Mouse (Mus musculus): ENCODE measurements around the gene Habp2. TPM values are rescaled to one million over a fixed set of nuclear protein-coding genes. Genes with fewer than 3 reads are reported as not detected.

Gene Habp2
- polyA plus RNA-seq (2016; fragmentation: Nextera tagmentation; extraction: Ambion mirVana): not detected in 2 replicates

GRCm38 (mm10) chr19:56286866-56287265 lies at the start of gene Habp2:
TSS of gene Habp2 (plus strand) at chr19:56287137.
- H3K36me3 ChIP-seq: no peaks in the 10 kb centered on the region
- H3K4me2 ChIP-seq: no peak within 1 kb of the TSS
- ATAC-seq (ENCODE audit: insufficient number of reproducible peaks, insufficient read depth, low FRiP score, low TSS enrichment, low read depth): no peak
- no peak within 1 kb of the TSS for H3K27ac ChIP-seq
- H3K4me3 ChIP-seq (replicated peaks): no peak within 1 kb of the TSS
- H3K9me3 ChIP-seq: no peaks in the 10 kb centered on the region
- 93% methylated on average over 7 of the region's 7 CpGs for WGBS
- no peak within 1 kb of the TSS for H3K9ac ChIP-seq (replicated peaks)
- 0 out of 2 replicates have a peak, but pooled peaks cover 3% of the 10 kb centered on the region for H3K27me3 ChIP-seq
- H3K4me1 ChIP-seq (replicated peaks): peaks cover 9% of the 10 kb centered on the region

GRCm38 (mm10) chr19:56238501-56238900 lies 48.4 kb upstream of the Habp2 start:
- Histone ChIP-seq H3K27me3 (no peaks in the 10 kb centered on the region), H3K36me3 (no peaks in the 10 kb centered on the region), H3K9ac (replicated peaks) (no peak overlapping the region), H3K4me2 (no peak overlapping the region), H3K4me1 (replicated peaks) (peaks cover 19% of the 10 kb centered on the region; the same call in 1 of the 2 replicates), H3K9me3 (no peaks in the 10 kb centered on the region), H3K27ac (no peak overlapping the region), H3K4me3 (replicated peaks) (no peak overlapping the region)
- ATAC-seq (ENCODE audit: insufficient number of reproducible peaks, insufficient read depth, low FRiP score, low TSS enrichment, low read depth): no peak
- 64% methylated on average over 4 of the region's 4 CpGs for WGBS

DNA sequence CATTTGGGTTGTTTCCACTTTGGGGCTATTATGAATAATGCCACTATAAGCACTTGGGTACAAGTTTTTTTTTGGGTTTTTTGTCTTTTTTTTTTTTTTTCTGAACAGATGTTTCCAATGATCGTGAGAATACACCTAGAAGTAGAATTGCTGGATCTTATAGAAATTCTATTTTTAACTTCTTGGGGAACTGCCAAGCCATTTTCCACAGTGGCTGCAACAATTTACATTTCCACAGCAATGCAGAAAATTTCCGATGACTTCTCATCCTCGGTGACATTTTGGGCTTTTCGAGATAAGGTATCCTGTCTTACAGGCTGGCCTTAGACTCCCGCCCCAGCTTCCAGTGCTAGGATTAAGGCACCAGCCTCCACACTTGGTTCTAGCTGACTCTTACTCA lies 41.7 kb upstream of the Habp2 start:
- no peak overlapping the region for H3K27ac ChIP-seq
- H3K4me3 ChIP-seq (replicated peaks): no peak overlapping the region
- ATAC-seq (ENCODE audit: insufficient number of reproducible peaks, insufficient read depth, low FRiP score, low TSS enrichment, low read depth): no peak
- H3K4me1 ChIP-seq (replicated peaks): 0 out of 2 replicates have a peak, but pooled peaks cover 5% of the 10 kb centered on the region
- H3K9me3 ChIP-seq: no peaks in the 10 kb centered on the region
- no peaks in the 10 kb centered on the region for H3K36me3 ChIP-seq
- no peak overlapping the region for H3K4me2 ChIP-seq
- 79% methylated on average over 5 of the region's 5 CpGs for WGBS
- H3K9ac ChIP-seq (replicated peaks): no peak overlapping the region
- no peaks in the 10 kb centered on the region for H3K27me3 ChIP-seq

DNA sequence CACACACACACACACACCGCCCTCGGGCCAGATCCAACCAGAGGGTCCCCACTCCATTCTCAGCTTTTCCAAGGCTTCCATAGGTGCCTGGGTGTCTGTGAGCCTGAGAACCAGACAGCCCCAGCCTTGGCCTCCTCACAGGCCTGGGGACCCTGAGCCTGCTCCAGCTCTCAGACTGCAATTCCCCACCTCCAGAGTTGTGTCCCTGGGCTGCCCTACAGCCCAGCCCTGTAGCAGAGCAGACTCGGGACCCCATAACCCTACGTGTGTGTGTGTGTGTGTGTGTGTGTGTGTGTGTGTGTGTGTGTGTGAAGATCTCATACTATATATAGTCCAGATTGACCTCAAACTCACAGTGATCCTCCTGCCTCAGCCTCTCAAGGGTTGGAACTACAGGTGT lies 34.1 kb upstream of the Habp2 start:
- Histone ChIP-seq H3K4me3 (replicated peaks) (no peak overlapping the region), H3K27me3 (peaks cover 19% of the 10 kb centered on the region; the same call in 1 of the 2 replicates), H3K27ac (no peak overlapping the region), H3K4me1 (replicated peaks) (peaks cover 13% of the 10 kb centered on the region), H3K4me2 (no peak overlapping the region), H3K9ac (replicated peaks) (no peak overlapping the region), H3K9me3 (no peaks in the 10 kb centered on the region), H3K36me3 (no peaks in the 10 kb centered on the region)
- no peak for ATAC-seq (ENCODE audit: insufficient number of reproducible peaks, insufficient read depth, low FRiP score, low TSS enrichment, low read depth)
- 77% methylated on average over 4 of the region's 4 CpGs for WGBS

DNA sequence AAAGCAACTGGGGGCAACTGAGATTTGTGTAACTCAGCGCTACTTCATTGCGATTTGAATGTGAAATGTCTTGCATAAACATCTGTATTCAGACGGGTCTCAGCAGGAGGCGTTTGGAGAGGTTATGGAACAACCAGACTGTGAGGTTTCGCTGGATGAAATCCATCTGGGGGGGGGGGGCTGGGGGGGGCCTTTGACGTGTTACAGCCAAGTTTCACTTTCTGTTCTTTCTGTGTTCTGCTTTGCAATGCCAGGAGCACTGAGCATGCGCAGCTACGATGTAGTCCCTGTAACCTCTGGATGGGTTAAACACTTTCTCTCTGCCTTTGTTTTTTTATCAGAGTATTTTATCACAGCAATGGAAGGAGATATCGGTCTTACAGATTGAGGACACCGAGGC lies 33.7 kb upstream of the Habp2 start:
- WGBS: 75% methylated on average over 10 of the region's 10 CpGs
- Histone ChIP-seq H3K27ac (no peak overlapping the region), H3K27me3 (peaks cover 19% of the 10 kb centered on the region; the same call in 1 of the 2 replicates), H3K36me3 (no peaks in the 10 kb centered on the region), H3K9ac (replicated peaks) (no peak overlapping the region), H3K4me1 (replicated peaks) (peaks cover 13% of the 10 kb centered on the region), H3K4me2 (no peak overlapping the region), H3K9me3 (no peaks in the 10 kb centered on the region), H3K4me3 (replicated peaks) (no peak overlapping the region)
- ATAC-seq (ENCODE audit: insufficient number of reproducible peaks, insufficient read depth, low FRiP score, low TSS enrichment, low read depth): no peak

DNA sequence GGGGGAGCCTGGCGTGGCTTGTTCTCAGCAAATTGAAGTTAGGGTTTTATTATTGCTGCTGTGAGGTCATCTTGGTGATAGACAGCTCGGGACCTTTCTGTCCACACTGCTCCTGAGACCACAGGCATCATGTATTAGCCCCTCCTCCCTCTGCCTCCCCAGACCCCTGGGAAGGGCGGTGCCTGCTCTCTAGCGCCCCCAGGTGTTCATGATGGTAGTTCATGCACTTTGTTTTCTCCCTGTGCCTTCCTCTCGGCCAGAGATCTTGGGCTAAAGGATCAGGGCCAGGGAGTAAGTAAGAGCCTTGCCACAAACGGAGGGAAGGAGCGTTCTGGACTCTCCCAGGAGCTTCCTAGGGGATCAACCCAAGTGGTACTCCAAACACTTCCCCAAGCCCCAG lies 32.2 kb upstream of the Habp2 start:
- H3K9ac ChIP-seq (replicated peaks): no peak overlapping the region
- no peaks in the 10 kb centered on the region for H3K9me3 ChIP-seq
- WGBS: 44% methylated on average over 7 of the region's 7 CpGs
- peaks cover 23% of the 10 kb centered on the region; the same call in 1 of the 2 replicates for H3K27me3 ChIP-seq
- H3K36me3 ChIP-seq: no peaks in the 10 kb centered on the region
- peaks cover 13% of the 10 kb centered on the region for H3K4me1 ChIP-seq (replicated peaks)
- no peak for ATAC-seq (ENCODE audit: insufficient number of reproducible peaks, insufficient read depth, low FRiP score, low TSS enrichment, low read depth)
- H3K4me3 ChIP-seq (replicated peaks): no peak overlapping the region
- no peak overlapping the region for H3K27ac ChIP-seq
- H3K4me2 ChIP-seq: no peak overlapping the region

DNA sequence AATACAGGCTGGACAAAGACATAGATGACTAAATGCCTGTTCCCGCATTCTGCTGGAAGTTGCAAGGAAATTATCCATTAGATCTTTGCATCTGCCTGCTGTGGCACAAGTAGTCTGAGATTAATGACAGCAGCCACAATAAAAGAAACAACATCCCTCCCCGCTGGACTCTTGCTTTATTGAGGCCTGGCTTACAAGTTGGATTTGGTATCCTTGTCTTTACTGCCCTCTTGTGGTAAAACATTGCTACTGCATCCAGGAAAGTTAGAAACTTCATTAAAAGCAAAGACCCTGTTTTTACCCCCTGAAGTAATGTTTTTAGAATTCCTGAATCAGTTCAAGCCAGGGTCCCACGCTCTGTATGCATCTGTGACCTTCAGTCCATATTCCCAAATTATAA lies 31.4 kb upstream of the Habp2 start:
- Histone ChIP-seq H3K36me3 (no peaks in the 10 kb centered on the region), H3K4me2 (no peak overlapping the region), H3K4me3 (replicated peaks) (no peak overlapping the region), H3K9ac (replicated peaks) (no peak overlapping the region), H3K4me1 (replicated peaks) (peaks cover 13% of the 10 kb centered on the region), H3K27me3 (peaks cover 23% of the 10 kb centered on the region; the same call in 1 of the 2 replicates), H3K9me3 (no peaks in the 10 kb centered on the region), H3K27ac (no peak overlapping the region)
- 17% methylated on average over 3 of the region's 3 CpGs for WGBS
- no peak for ATAC-seq (ENCODE audit: insufficient number of reproducible peaks, insufficient read depth, low FRiP score, low TSS enrichment, low read depth)

GRCm38 (mm10) chr19:56256235-56256634 lies 30.7 kb upstream of the Habp2 start:
- no peaks in the 10 kb centered on the region for H3K9me3 ChIP-seq
- H3K27ac ChIP-seq: no peak overlapping the region
- WGBS: 38% methylated on average over 1 of the region's 1 CpGs
- no peak overlapping the region for H3K4me2 ChIP-seq
- H3K27me3 ChIP-seq: peaks cover 16% of the 10 kb centered on the region; the same call in 1 of the 2 replicates
- H3K4me3 ChIP-seq (replicated peaks): no peak overlapping the region
- H3K36me3 ChIP-seq: no peaks in the 10 kb centered on the region
- peaks cover 10% of the 10 kb centered on the region for H3K4me1 ChIP-seq (replicated peaks)
- no peak for ATAC-seq (ENCODE audit: insufficient number of reproducible peaks, insufficient read depth, low FRiP score, low TSS enrichment, low read depth)
- no peak overlapping the region for H3K9ac ChIP-seq (replicated peaks)

DNA sequence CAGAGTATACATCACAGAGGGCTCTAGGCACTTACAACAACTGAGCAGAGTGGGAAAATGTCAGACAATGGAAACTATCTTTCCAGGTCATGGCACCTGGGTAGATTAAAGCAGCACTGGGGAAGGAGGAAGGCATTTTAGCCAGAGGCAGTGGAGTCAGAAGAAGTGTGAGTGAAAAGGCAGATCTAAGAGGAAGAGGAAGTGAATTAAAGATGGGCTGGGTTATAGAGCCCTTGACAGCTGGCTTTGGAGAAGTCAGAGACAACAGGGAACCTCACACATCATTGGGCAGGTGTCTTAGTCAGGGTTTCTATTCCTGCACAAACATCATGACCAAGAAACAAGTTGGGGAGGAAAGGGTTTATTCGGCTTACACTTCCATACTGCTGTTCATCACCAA lies 30.2 kb upstream of the Habp2 start:
- Histone ChIP-seq H3K27me3 (peaks cover 16% of the 10 kb centered on the region; the same call in 1 of the 2 replicates), H3K36me3 (no peaks in the 10 kb centered on the region), H3K9me3 (no peaks in the 10 kb centered on the region), H3K9ac (replicated peaks) (no peak overlapping the region), H3K4me3 (replicated peaks) (no peak overlapping the region), H3K27ac (no peak overlapping the region), H3K4me2 (no peak overlapping the region), H3K4me1 (replicated peaks) (peaks cover 5% of the 10 kb centered on the region)
- no peak for ATAC-seq (ENCODE audit: insufficient number of reproducible peaks, insufficient read depth, low FRiP score, low TSS enrichment, low read depth)
- 92% methylated on average over 1 of the region's 1 CpGs for WGBS

- 86% methylated on average over 14 of the region's 14 CpGs for WGBS
- ATAC-seq (ENCODE audit: insufficient number of reproducible peaks, insufficient read depth, low FRiP score, low TSS enrichment, low read depth): no peak
- Histone ChIP-seq H3K4me3 (replicated peaks) (no peak overlapping the region), H3K27me3 (peaks cover 11% of the 10 kb centered on the region; the same call in 1 of the 2 replicates), H3K9me3 (no peaks in the 10 kb centered on the region), H3K4me2 (no peak overlapping the region), H3K9ac (replicated peaks) (no peak overlapping the region), H3K27ac (no peak overlapping the region), H3K4me1 (replicated peaks) (peaks cover 6% of the 10 kb centered on the region; the same call in 1 of the 2 replicates), H3K36me3 (no peaks in the 10 kb centered on the region)
Measured at GRCm38 (mm10) chr19:56263696-56264095, 23.2 kb upstream of the Habp2 start.

DNA sequence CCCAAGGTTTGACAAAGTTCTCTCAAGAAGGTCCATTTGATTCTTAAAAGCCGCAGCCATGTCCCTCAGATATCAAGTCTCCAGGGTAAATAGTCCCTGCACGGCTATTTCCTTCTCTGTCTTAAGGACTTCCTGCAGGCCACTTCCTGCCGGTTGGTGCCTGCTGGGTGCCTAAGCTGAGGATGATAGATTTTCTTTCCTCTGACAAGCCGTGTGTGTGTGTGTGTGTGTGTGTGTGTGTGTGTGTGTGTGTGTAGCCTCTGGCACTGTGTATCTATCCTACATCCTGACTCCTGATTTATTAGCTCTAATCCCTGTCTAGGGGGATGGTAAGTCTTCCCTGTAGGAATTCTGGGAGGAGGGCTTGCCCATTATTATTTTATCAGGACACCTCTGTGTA lies 22.8 kb upstream of the Habp2 start:
- Histone ChIP-seq H3K9ac (replicated peaks) (no peak overlapping the region), H3K4me3 (replicated peaks) (no peak overlapping the region), H3K9me3 (no peaks in the 10 kb centered on the region), H3K36me3 (no peaks in the 10 kb centered on the region), H3K4me2 (no peak overlapping the region), H3K4me1 (replicated peaks) (peaks cover 6% of the 10 kb centered on the region; the same call in 1 of the 2 replicates), H3K27ac (no peak overlapping the region), H3K27me3 (0 out of 2 replicates have a peak, but pooled peaks cover 9% of the 10 kb centered on the region)
- WGBS: 34% methylated on average over 4 of the region's 4 CpGs
- ATAC-seq (ENCODE audit: insufficient number of reproducible peaks, insufficient read depth, low FRiP score, low TSS enrichment, low read depth): no peak

DNA sequence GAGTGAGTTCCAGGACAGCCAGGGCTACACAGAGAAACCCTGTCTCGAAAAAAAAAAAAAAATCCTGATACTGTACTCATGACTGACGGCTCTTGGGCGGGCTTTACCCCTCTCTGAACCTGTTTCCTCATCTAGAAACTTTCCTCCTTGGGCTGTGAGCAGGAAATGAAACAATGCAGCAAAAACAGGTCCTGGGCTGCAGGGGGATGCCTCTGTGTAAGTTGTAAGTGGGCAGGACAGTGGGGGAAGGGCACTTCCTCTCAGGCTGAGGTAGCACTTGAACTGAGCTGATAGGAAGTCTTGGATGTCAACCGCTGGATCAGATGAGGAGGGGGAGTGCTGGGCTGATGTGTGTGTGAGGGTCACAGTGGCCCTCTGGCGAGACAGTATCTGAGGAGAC lies 21.8 kb upstream of the Habp2 start:
- H3K4me1 ChIP-seq (replicated peaks): peaks cover 6% of the 10 kb centered on the region; the same call in 1 of the 2 replicates
- H3K4me3 ChIP-seq (replicated peaks): no peak overlapping the region
- no peaks in the 10 kb centered on the region for H3K36me3 ChIP-seq
- no peak for ATAC-seq (ENCODE audit: insufficient number of reproducible peaks, insufficient read depth, low FRiP score, low TSS enrichment, low read depth)
- H3K9me3 ChIP-seq: no peaks in the 10 kb centered on the region
- H3K27me3 ChIP-seq: 0 out of 2 replicates have a peak, but pooled peaks cover 8% of the 10 kb centered on the region
- no peak overlapping the region for H3K27ac ChIP-seq
- 66% methylated on average over 5 of the region's 5 CpGs for WGBS
- no peak overlapping the region for H3K4me2 ChIP-seq
- H3K9ac ChIP-seq (replicated peaks): no peak overlapping the region
